Mouse (Mus musculus): ENCODE measurements around the gene Hmcn2.

- TF ChIP-seq POLR2A (IDR thresholded peaks at IDR 0.05; ENCODE audit: low read depth, low read length) (no peak), CTCF (IDR thresholded peaks at IDR 0.05; ENCODE audit: borderline replicate concordance, insufficient read depth, low read length) (no peak)
Measured at GRCm38 (mm10) chr2:31455418-31455817, 141.2 kb downstream of the Hmcn2 start.

All from embryonic fibroblast, embryonic 13.5 days (primary cell).